In the genomic region with DNA sequence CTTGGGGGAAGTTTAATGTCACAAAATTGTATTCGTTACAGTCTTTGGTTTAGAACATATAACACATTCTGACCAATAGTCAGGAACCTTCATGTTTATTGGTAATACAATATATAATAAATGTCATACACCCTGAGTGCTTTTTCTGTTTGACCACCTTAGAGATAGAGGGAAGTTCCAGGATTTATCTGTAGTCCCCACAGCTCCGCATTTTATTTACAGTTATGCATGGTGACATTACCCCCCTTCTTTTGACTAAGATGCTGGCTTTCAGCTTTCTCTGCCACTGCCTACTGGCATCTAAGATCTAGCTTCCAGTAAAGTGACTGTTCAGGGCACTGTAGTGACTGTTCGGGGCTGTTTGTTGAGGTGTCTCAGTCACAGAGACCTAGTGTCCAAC, we compare ENCODE assay signal across 9 mouse cellular contexts. TPM values are rescaled to one million over a fixed set of nuclear protein-coding genes. Genes with fewer than 3 reads are reported as not detected.
DNase-seq lines count a peak whose midpoint lies in the region; ATAC-seq and TF ChIP-seq lines count a peak whose summit lies in the region.
"Had no signal": no experiment of that assay in that cellular context is flagged by ENCODE, and none has a peak within 500 bp of the region (broad histone marks: within the 10 kb centered on the region; RNA-seq: fewer than 3 reads in every experiment).

No protein-coding gene starts in this region.

- H3K9me3 ChIP-seq in ES-Bruce4 (replicated peaks; ENCODE audit: control insufficient read depth, insufficient read depth, low read length, poor library complexity, severe bottlenecking) = no peaks in the 10 kb centered on the region
- H3K9me3 ChIP-seq in hindbrain, embryonic 15.5 days = no peaks in the 10 kb centered on the region
- no peaks in the 10 kb centered on the region for H3K9me3 ChIP-seq in midbrain, embryonic 11.5 days (ENCODE audit: control insufficient read depth, low read length)

- no peak for TF ChIP-seq POLR2A in ES-Bruce4 (IDR thresholded peaks at IDR 0.05; ENCODE audit: insufficient read depth, low read length)

- intact Hi-C loops in gastrocnemius, adult 2 months (cut with DNase I) = no loop called here

- ATAC-seq in hindbrain, embryonic 15.5 days (ENCODE audit: low FRiP score, low read depth) = no peak
- no peak for ATAC-seq in midbrain, embryonic 11.5 days (ENCODE audit: low FRiP score)

- DNase-seq in gastrocnemius, adult 2 months = no peak
- no peak for DNase-seq in gastrocnemius, postnatal 4 days (ENCODE audit: low spot score in 2 of 2)
- DNase-seq in midbrain, embryonic 11.5 days (ENCODE audit: low spot score, missing footprints) = peak; percentile 78
- no peak for DNase-seq in cerebellum, adult 11-12 months
- DNase-seq in heart, adult 8-10 months (ENCODE audit: low spot score) = no peak
- no peak for DNase-seq in ovary, postnatal 14 days (ENCODE audit: low spot score)
- DNase-seq: heart, adult 18-20 months had no signal

- H3K4me2 ChIP-seq in hindbrain, embryonic 15.5 days = peak overlapping the region; percentile 67
- H3K4me2 ChIP-seq in midbrain, embryonic 11.5 days = no peak overlapping the region

- TF ChIP-seq EP300 in ES-Bruce4 (IDR thresholded peaks at IDR 0.05; ENCODE audit: insufficient read depth, low read depth, low read length) = no peak

- H3K27ac ChIP-seq in gastrocnemius, adult 2 months = peak overlapping the region; percentile 88; the same call in 1 of the 2 replicates
- no peak overlapping the region for H3K27ac ChIP-seq in ES-Bruce4 (ENCODE audit: insufficient read depth, low read length)
- H3K27ac ChIP-seq in hindbrain, embryonic 15.5 days (replicated peaks) = no peak overlapping the region
- H3K27ac ChIP-seq in midbrain, embryonic 11.5 days (ENCODE audit: low read depth, low read length) = no peak overlapping the region

- no peaks in the 10 kb centered on the region for H3K27me3 ChIP-seq in ES-Bruce4 (ENCODE audit: control insufficient read depth, insufficient read depth, low read length, poor library complexity, severe bottlenecking)
- no peaks in the 10 kb centered on the region for H3K27me3 ChIP-seq in hindbrain, embryonic 15.5 days
- H3K27me3 ChIP-seq in midbrain, embryonic 11.5 days (ENCODE audit: control insufficient read depth, insufficient read depth, low read length) = no peaks in the 10 kb centered on the region

- TF ChIP-seq CTCF in gastrocnemius, adult 2 months (IDR thresholded peaks at IDR 0.05) = no peak
- no peak for TF ChIP-seq CTCF in ES-Bruce4 (IDR thresholded peaks at IDR 0.05; ENCODE audit: low read depth, low read length)

- 0 out of 2 replicates have a peak overlapping the region, but pooled peaks have one; percentile 79 for H3K9ac ChIP-seq in ES-Bruce4 (ENCODE audit: low read depth, poor library complexity, severe bottlenecking)
- no peak overlapping the region; the same call in 1 of the 2 replicates for H3K9ac ChIP-seq in hindbrain, embryonic 15.5 days
- no peak overlapping the region for H3K9ac ChIP-seq in midbrain, embryonic 11.5 days (ENCODE audit: low read length)

- H3K36me3 ChIP-seq in ES-Bruce4 (ENCODE audit: control insufficient read depth, insufficient read depth, low read length, poor library complexity, severe bottlenecking) = peaks cover 17% of the 10 kb centered on the region
- peaks cover 28% of the 10 kb centered on the region for H3K36me3 ChIP-seq in hindbrain, embryonic 15.5 days
- H3K36me3 ChIP-seq in midbrain, embryonic 11.5 days (ENCODE audit: control insufficient read depth, insufficient read depth, low read length) = no peaks in the 10 kb centered on the region

- H3K4me1 ChIP-seq in ES-Bruce4 (ENCODE audit: control insufficient read depth, insufficient read depth, low read length) = no peaks in the 10 kb centered on the region
- peaks cover 19% of the 10 kb centered on the region for H3K4me1 ChIP-seq in hindbrain, embryonic 15.5 days (replicated peaks)
- peaks cover 3% of the 10 kb centered on the region; the same call in 1 of the 2 replicates for H3K4me1 ChIP-seq in midbrain, embryonic 11.5 days (ENCODE audit: control insufficient read depth, insufficient read depth, low read length)

- H3K4me3 ChIP-seq in gastrocnemius, adult 2 months = peak overlapping the region; percentile 94
- no peak overlapping the region for H3K4me3 ChIP-seq in ES-Bruce4 (ENCODE audit: low read depth, low read length)
- H3K4me3 ChIP-seq in hindbrain, embryonic 15.5 days = peak overlapping the region; percentile 53
- no peak overlapping the region for H3K4me3 ChIP-seq in midbrain, embryonic 11.5 days (ENCODE audit: low read depth, low read length)

- 87% methylated on average over 3 of the region's 3 CpGs for WGBS in hindbrain, embryonic 15.5 days
- 95% methylated on average over 3 of the region's 3 CpGs for whole genome bisulfite sequencing in midbrain, embryonic 11.5 days

RNA-seq across cellular contexts. Expression of a gene that starts 1.2 kb away (rescaled TPM):
- total RNA-seq in gastrocnemius, adult 2 months (2021) = 1 to 10 TPM; 5.2 to 7.6 TPM
- total RNA-seq in gastrocnemius, postnatal 4 days (2021) = 1 to 10 TPM; 5.5 to 8.0 TPM
- 4.5 and 4.7 TPM in 2 replicates for polyA plus RNA-seq in ES-Bruce4 (2011; ENCODE audit: insufficient read depth, insufficient read length, low read depth, missing spikeins)
- 19.6 and 23.0 TPM in 2 replicates for polyA plus RNA-seq in hindbrain, embryonic 15.5 days (2015; fragmentation: Nextera tagmentation; extraction: Ambion mirVana)
- polyA plus RNA-seq in midbrain, embryonic 11.5 days (2014; fragmentation: Nextera tagmentation; extraction: Ambion mirVana) = 6.6 and 6.9 TPM in 2 replicates
- total RNA-seq in heart, adult 8-10 months (2022) = 1 to 10 TPM; 1.8 to 3.4 (median 2.7) TPM

RNA-seq across cellular contexts. Expression of a gene that starts 34.1 kb away (rescaled TPM):
- total RNA-seq in gastrocnemius, adult 2 months (2021) = 1 to 10 TPM; 7.8 to 10.0 TPM
- total RNA-seq in gastrocnemius, postnatal 4 days (2021) = 10 to 100 TPM; 13.0 to 14.5 TPM
- polyA plus RNA-seq in ES-Bruce4 (2011; ENCODE audit: insufficient read depth, insufficient read length, low read depth, missing spikeins) = 8.8 and 9.5 TPM in 2 replicates
- polyA plus RNA-seq in hindbrain, embryonic 15.5 days (2015; fragmentation: Nextera tagmentation; extraction: Ambion mirVana) = 16.9 TPM in 2 replicates
- polyA plus RNA-seq in midbrain, embryonic 11.5 days (2014; fragmentation: Nextera tagmentation; extraction: Ambion mirVana) = 12.0 and 13.1 TPM in 2 replicates
- total RNA-seq in heart, adult 8-10 months (2022) = 1 to 10 TPM; 8.2 to 9.8 (median 8.5) TPM

Comparison
In these comparisons a context has a peak if more than half of its experiments do, and no peak if none do; other contexts are left out.
1. H3K4me3 ChIP-seq: peak in gastrocnemius, adult 2 months (single experiment) and hindbrain, embryonic 15.5 days (single experiment); none in ES-Bruce4 (single experiment) and midbrain, embryonic 11.5 days (single experiment).